Mouse (Mus musculus) kidney, postnatal 0 days (tissue): ENCODE measurements around the gene Bub1b. TPM values are rescaled to one million over a fixed set of nuclear protein-coding genes. Genes with fewer than 3 reads are reported as not detected.
A peak's percentile ranks its signal among the peaks of the same experiment; 100 is the strongest.
"Not testable (repeated sequence)": the region's sequence is repeated elsewhere in the genome, so short reads cannot be mapped to it uniquely, and the experiment has no call there.

ENCODE experiments used
- ATAC-seq: fragments of 200-750 bp; cut with Nextera tagmentation; replicated peaks from 2 replicates; pipeline ENCODE4 v1.8.0; 2017; ENCODE audit warnings: low read depth, moderate number of reproducible peaks, moderate TSS enrichment, moderate library complexity; ENCODE audit not compliant: low FRiP score
- DNase-seq: peaks from one replicate; pipeline ENCODE4 v3.0.0-alpha.2; 2016; ENCODE audit warnings: low spot score
- H3K27ac ChIP-seq: fragments of 300-500 bp; sonication (generic); 2 replicates; pipeline ENCODE4 v1.5.1; 2014; ENCODE audit warnings: mild to moderate bottlenecking
- H3K27me3 ChIP-seq: fragments of 300-500 bp; sonication (generic); 2 replicates; pipeline ENCODE4 v1.6.1; 2014; ENCODE audit warnings: low read length, mixed read lengths; ENCODE audit not compliant: insufficient read depth
- H3K36me3 ChIP-seq: fragments of 300-500 bp; sonication (generic); 2 replicates; pipeline ENCODE4 v1.6.1; 2014; ENCODE audit warnings: low read length, mixed read lengths; ENCODE audit not compliant: insufficient read depth
- H3K4me1 ChIP-seq: fragments of 300-500 bp; sonication (generic); replicated peaks from 2 replicates; pipeline ENCODE4 v1.6.1; 2014; ENCODE audit warnings: antibody characterized with exemption, low read length, mixed read lengths; ENCODE audit not compliant: insufficient read depth
- H3K4me2 ChIP-seq: fragments of 300-500 bp; sonication (generic); 2 replicates; pipeline ENCODE4 v1.6.1; 2014; ENCODE audit warnings: mild to moderate bottlenecking, low read length, moderate library complexity, mixed read lengths
- H3K4me3 ChIP-seq: fragments of 300-500 bp; sonication (generic); replicated peaks from 2 replicates; pipeline ENCODE4 v1.5.1; 2014; ENCODE audit warnings: low read depth, low read length
- H3K9ac ChIP-seq: fragments of 300-500 bp; sonication (generic); 2 replicates; pipeline ENCODE4 v1.6.1; 2014; ENCODE audit warnings: low read depth, low read length
- H3K9me3 ChIP-seq: fragments of 300-500 bp; sonication (generic); replicated peaks from 2 replicates; pipeline ENCODE4 v1.6.1; 2016; ENCODE audit warnings: low read length, inconsistent platforms, mixed read lengths
- CTCF ChIP-seq: IDR thresholded peaks from 2 replicates; pipeline ENCODE4 v1.5.1; 2016; ENCODE audit warnings: antibody characterized with exemption, low read depth, mild to moderate bottlenecking, moderate library complexity
- WGBS: fragments of 180-500 bp; shearing (Covaris S2); extraction: QIAGEN DNeasy Blood & Tissue Kit; methylation state at CpG from one replicate; pipeline ENCODE4 v1.1.7; 2014; 5-methylcytosine and 5-hydroxymethylcytosine counted together
- polyA plus RNA-seq: library from polyadenylated mRNA; unstranded; fragments of >200 nt; fragmentation: Nextera tagmentation; extraction: Ambion mirVana; gene quantifications from 2 replicates; pipeline ENCODE4 v1.2.1, GENCODE M21; 2015

The Bub1b gene
- polyA plus RNA-seq, 1 experiment from 2014 or later, result 28.7 TPM

GRCm38 (mm10) chr2:118637258-118637657 lies 39.2 kb downstream of the Bub1b start:
- no peak for TF ChIP-seq CTCF
- no peak overlapping the region for H3K9ac ChIP-seq
- no peak overlapping the region for H3K4me3 ChIP-seq
- no peaks in the 10 kb centered on the region for H3K9me3 ChIP-seq
- H3K4me1 ChIP-seq, result no peaks in the 10 kb centered on the region
- no peak for DNase-seq
- 88% methylated on average over 5 of the region's 5 CpGs for WGBS
- peaks cover 54% of the 10 kb centered on the region for H3K36me3 ChIP-seq
- no peaks in the 10 kb centered on the region for H3K27me3 ChIP-seq
- no peak for ATAC-seq
- no peak overlapping the region for H3K4me2 ChIP-seq
- H3K27ac ChIP-seq, result no peak overlapping the region

DNA sequence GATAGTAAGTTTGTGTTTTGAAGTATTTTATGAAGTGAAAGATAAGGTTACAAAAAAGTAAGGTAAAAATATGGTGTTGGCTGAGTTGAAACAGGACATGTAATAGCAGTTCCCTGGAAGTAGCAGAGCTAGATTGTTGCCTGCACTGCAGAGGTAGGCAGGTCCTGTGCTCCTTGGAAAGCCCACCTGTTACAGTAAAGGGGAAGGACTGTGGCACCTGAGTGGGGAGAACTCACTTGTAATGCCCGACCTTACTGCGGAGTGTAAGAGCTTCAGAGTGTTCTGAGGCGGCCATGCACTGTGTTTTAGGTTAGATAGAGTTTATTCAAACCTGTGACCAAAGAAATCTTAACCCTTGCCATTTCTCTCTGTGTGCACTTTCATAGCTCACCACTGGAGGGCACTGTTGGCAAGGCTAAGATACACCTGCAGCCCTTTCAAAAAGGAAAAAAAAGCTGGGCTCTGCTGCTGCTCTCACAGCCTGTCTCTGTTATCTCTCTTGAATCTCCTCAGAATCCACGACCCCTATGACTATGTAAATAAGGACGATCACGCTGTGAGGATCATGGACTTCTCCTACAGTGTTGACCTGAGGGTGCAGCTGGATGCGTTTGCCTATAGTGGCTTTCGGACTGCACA lies 40.0 kb downstream of the Bub1b start:
- DNase-seq, result peak; percentile 78
- H3K4me2 ChIP-seq, result no peak overlapping the region
- H3K9me3 ChIP-seq, result no peaks in the 10 kb centered on the region
- 37% methylated on average over 8 of the region's 8 CpGs for WGBS
- no peaks in the 10 kb centered on the region for H3K27me3 ChIP-seq
- peaks cover 48% of the 10 kb centered on the region for H3K36me3 ChIP-seq
- ATAC-seq, result no peak
- no peak overlapping the region for H3K27ac ChIP-seq
- H3K4me1 ChIP-seq, result no peaks in the 10 kb centered on the region
- TF ChIP-seq CTCF, result peak; percentile 96
- no peak overlapping the region for H3K4me3 ChIP-seq
- no peak overlapping the region for H3K9ac ChIP-seq

GRCm38 (mm10) chr2:118638686-118639085 lies 40.7 kb downstream of the Bub1b start:
- no peak for ATAC-seq
- WGBS, result 95% methylated on average over 8 of the region's 8 CpGs
- peaks cover 47% of the 10 kb centered on the region for H3K36me3 ChIP-seq
- no peak for DNase-seq
- H3K27ac ChIP-seq, result no peak overlapping the region
- H3K9ac ChIP-seq, result no peak overlapping the region
- H3K4me1 ChIP-seq, result no peaks in the 10 kb centered on the region
- no peaks in the 10 kb centered on the region for H3K9me3 ChIP-seq
- no peaks in the 10 kb centered on the region for H3K27me3 ChIP-seq
- no peak overlapping the region for H3K4me2 ChIP-seq
- H3K4me3 ChIP-seq, result no peak overlapping the region
- TF ChIP-seq CTCF, result no peak

- ATAC-seq, result no peak; the same call in 1 of the 2 replicates
- no peaks in the 10 kb centered on the region for H3K4me1 ChIP-seq
- H3K36me3 ChIP-seq, result peaks cover 27% of the 10 kb centered on the region; the same call in 1 of the 2 replicates
- no peak overlapping the region for H3K4me3 ChIP-seq
- peak; percentile 37; the same call in 1 of the 2 replicates for TF ChIP-seq CTCF
- no peak overlapping the region for H3K9ac ChIP-seq
- H3K4me2 ChIP-seq, result no peak overlapping the region
- H3K9me3 ChIP-seq, result no peaks in the 10 kb centered on the region
- DNase-seq, result no peak
- H3K27me3 ChIP-seq, result no peaks in the 10 kb centered on the region
- 69% methylated on average over 2 of the region's 2 CpGs for WGBS
- no peak overlapping the region for H3K27ac ChIP-seq
These were observed 43.1 kb downstream of the Bub1b start for GRCm38 (mm10) chr2:118641147-118641546.

DNA sequence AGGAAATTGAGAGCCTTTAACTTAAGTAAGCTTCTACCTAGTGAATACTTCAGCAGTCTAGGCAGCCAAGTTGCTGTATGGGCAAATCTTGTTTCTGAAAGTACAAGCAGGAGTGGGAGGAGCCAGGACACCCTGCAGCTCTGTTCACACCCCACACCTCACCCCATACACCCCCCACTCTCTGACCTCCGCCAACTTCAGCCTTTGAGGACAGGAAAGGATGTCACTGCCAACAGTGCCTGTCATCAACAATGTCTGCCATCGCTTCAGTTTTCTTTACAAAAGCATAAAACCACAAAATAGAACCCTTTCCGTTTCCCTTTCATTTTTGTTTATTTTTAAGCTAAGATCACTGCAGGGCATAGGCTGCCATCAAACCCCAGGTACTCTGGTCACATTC lies 44.4 kb downstream of the Bub1b start:
- WGBS, result 84% methylated on average over 3 of the region's 3 CpGs
- Histone ChIP-seq H3K27me3 (no peaks in the 10 kb centered on the region), H3K36me3 (peaks cover 20% of the 10 kb centered on the region; the same call in 1 of the 2 replicates), H3K4me1 (no peaks in the 10 kb centered on the region), H3K27ac (no peak overlapping the region), H3K9me3 (no peaks in the 10 kb centered on the region), H3K9ac (no peak overlapping the region), H3K4me3 (no peak overlapping the region), H3K4me2 (no peak overlapping the region)
- ATAC-seq (no peak), DNase-seq (no peak)
- TF ChIP-seq CTCF, result no peak

- no peak overlapping the region for H3K27ac ChIP-seq
- TF ChIP-seq CTCF, result no peak
- 72% methylated on average over 3 of the region's 3 CpGs for WGBS
These were observed 44.9 kb downstream of the Bub1b start for GRCm38 (mm10) chr2:118642942-118643341.

GRCm38 (mm10) chr2:118646665-118647064 lies 48.7 kb downstream of the Bub1b start:
- no peak overlapping the region for H3K4me3 ChIP-seq
- no peaks in the 10 kb centered on the region for H3K9me3 ChIP-seq
- no peaks in the 10 kb centered on the region for H3K27me3 ChIP-seq
- DNase-seq (no peak), ATAC-seq (no peak)
- H3K4me2 ChIP-seq, result no peak overlapping the region
- H3K36me3 ChIP-seq, result peaks cover 7% of the 10 kb centered on the region; the same call in 1 of the 2 replicates
- H3K9ac ChIP-seq, result no peak overlapping the region
- no peak for TF ChIP-seq CTCF
- H3K27ac ChIP-seq, result no peak overlapping the region
- WGBS, result 91% methylated on average over 5 of the region's 5 CpGs
- no peaks in the 10 kb centered on the region for H3K4me1 ChIP-seq

More at GRCm38 (mm10) chr2:118642942-118643341, 44.9 kb downstream of the Bub1b start:
- Histone ChIP-seq H3K9ac (no peak overlapping the region), H3K27me3 (no peaks in the 10 kb centered on the region), H3K9me3 (no peaks in the 10 kb centered on the region), H3K36me3 (peaks cover 20% of the 10 kb centered on the region; the same call in 1 of the 2 replicates), H3K4me2 (no peak overlapping the region), H3K4me1 (no peaks in the 10 kb centered on the region), H3K4me3 (no peak overlapping the region)
- DNase-seq (no peak), ATAC-seq (no peak)

DNA sequence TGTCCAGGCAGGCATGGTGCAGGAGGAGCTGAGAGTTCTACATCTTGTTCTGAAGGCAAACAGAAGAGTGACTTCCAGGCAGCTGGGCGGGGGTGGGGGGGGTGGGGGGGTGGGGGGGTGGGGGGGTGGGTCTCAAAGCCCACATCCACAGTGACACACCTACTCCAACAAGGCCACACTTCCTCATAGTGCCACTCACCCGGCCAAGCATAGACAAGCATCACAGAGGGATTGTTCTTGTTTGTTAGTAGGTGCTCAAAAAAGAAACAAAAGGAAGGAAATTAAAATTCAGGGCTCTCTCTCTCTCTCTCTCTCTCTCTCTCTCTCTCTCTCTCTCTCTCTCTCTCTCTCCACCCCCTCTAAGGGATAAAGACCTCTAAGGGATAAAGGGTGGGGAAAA lies 52.7 kb downstream of the Bub1b start:
- not testable (repeated sequence) for H3K36me3 ChIP-seq, H3K4me2 ChIP-seq, H3K4me1 ChIP-seq, H3K9me3 ChIP-seq, H3K9ac ChIP-seq, H3K4me3 ChIP-seq, H3K27ac ChIP-seq, ATAC-seq, H3K27me3 ChIP-seq, DNase-seq
- WGBS, result 76% methylated on average over 2 of the region's 2 CpGs
